Mouse (Mus musculus) MEL (cell line): ENCODE results near the gene Taok1. TPM values are rescaled to one million over a fixed set of nuclear protein-coding genes. Genes with fewer than 3 reads are reported as not detected.

Source experiments
- DNase-seq: peaks from one replicate; pipeline ENCODE4 v3.0.0; 2011; ENCODE audit warnings: low read depth, low spot score
- H3K27ac ChIP-seq: 2 replicates; pipeline ENCODE4 v1.5.1; 2012; ENCODE audit warnings: low read depth, mild to moderate bottlenecking, control low read depth, low read length, moderate library complexity; ENCODE audit not compliant: control insufficient read depth
- H3K27me3 ChIP-seq, 2 experiments: fragments of 150-350 bp in 1 of 2; sonication (generic) in 1 of 2; 2 replicates each; pipeline ENCODE4 v1.6.1; 2012; ENCODE audit warnings: low read length in 2 of 2, mild to moderate bottlenecking in 2 of 2, improper control_type of control experiment in 1 of 2, moderate library complexity in 1 of 2; ENCODE audit not compliant: insufficient read depth in 2 of 2, control insufficient read depth in 1 of 2
- H3K36me3 ChIP-seq, 2 experiments: 2 replicates each; pipeline ENCODE4 v1.6.1; 2012 to 2014; ENCODE audit warnings: low read length in 2 of 2, improper control_type of control experiment in 1 of 2, inconsistent platforms in 1 of 2, mild to moderate bottlenecking in 1 of 2; ENCODE audit not compliant: insufficient read depth in 2 of 2, control insufficient read depth in 1 of 2
- H3K4me1 ChIP-seq, 2 experiments: fragments of 150-350 bp in 1 of 2; sonication (generic) in 1 of 2; 2 replicates each; pipeline ENCODE4 v1.6.1; 2012; ENCODE audit warnings: low read length in 2 of 2, improper control_type of control experiment in 1 of 2, mild to moderate bottlenecking in 1 of 2; ENCODE audit not compliant: insufficient read depth in 2 of 2, control insufficient read depth in 1 of 2
- H3K4me3 ChIP-seq, 2 experiments: fragments of 150-350 bp in 1 of 2; sonication (generic) in 1 of 2; 2 replicates each; pipeline ENCODE4 v1.5.1; 2012; ENCODE audit warnings: low read depth in 2 of 2, low read length in 2 of 2, mild to moderate bottlenecking in 2 of 2, moderate library complexity in 2 of 2, control low read depth in 1 of 2, improper control_type of control experiment in 1 of 2; ENCODE audit not compliant: control insufficient read depth in 1 of 2, insufficient read depth in 1 of 2
- H3K79me2 ChIP-seq: 2 replicates; pipeline ENCODE4 v1.6.1; 2012; ENCODE audit warnings: mild to moderate bottlenecking, low read length, moderate library complexity; ENCODE audit not compliant: control insufficient read depth, poor library complexity, insufficient read depth
- H3K9ac ChIP-seq: 2 replicates; pipeline ENCODE4 v1.6.1; 2012; ENCODE audit warnings: low read depth, mild to moderate bottlenecking, control low read depth, low read length, moderate library complexity; ENCODE audit not compliant: control insufficient read depth, poor library complexity, severe bottlenecking
- H3K9me3 ChIP-seq: fragments of 150-350 bp; sonication (generic); replicated peaks from 2 replicates; pipeline ENCODE4 v1.6.1; 2012; ENCODE audit warnings: mild to moderate bottlenecking, low read length, improper control_type of control experiment, moderate library complexity; ENCODE audit not compliant: insufficient read depth
- BHLHE40 ChIP-seq: IDR thresholded peaks from 2 replicates; pipeline ENCODE4 v1.6.1; 2012; ENCODE audit warnings: low read depth, mild to moderate bottlenecking, inconsistent platforms, low read length, improper control_type of control experiment, borderline replicate concordance
- CHD1 ChIP-seq: IDR thresholded peaks from 2 replicates; pipeline ENCODE4 v1.6.1; 2012; ENCODE audit warnings: low read depth, mild to moderate bottlenecking, inconsistent platforms, low read length, improper control_type of control experiment
- CHD2 ChIP-seq: IDR thresholded peaks from 2 replicates; pipeline ENCODE4 v1.6.1; 2011; ENCODE audit warnings: low read length, improper control_type of control experiment
- CTCF ChIP-seq, 3 experiments: IDR thresholded peaks in 2 of 3; conservative IDR thresholded peaks in 1 of 3; 2 replicates each; pipeline ENCODE4 v1.5.1; 2011 to 2012; ENCODE audit warnings: low read length in 3 of 3, low read depth in 2 of 3, mild to moderate bottlenecking in 2 of 3, improper control_type of control experiment in 1 of 3, inconsistent platforms in 1 of 3, mixed read lengths in 1 of 3, moderate library complexity in 1 of 3; ENCODE audit not compliant: control insufficient read depth in 1 of 3, insufficient read depth in 1 of 3, poor library complexity in 1 of 3, severe bottlenecking in 1 of 3
- E2F4 ChIP-seq: IDR thresholded peaks from 2 replicates; pipeline ENCODE4 v1.6.1; 2011; ENCODE audit warnings: low read depth, low read length, improper control_type of control experiment, borderline replicate concordance
- ELF1 ChIP-seq: IDR thresholded peaks from 2 replicates; pipeline ENCODE4 v1.6.1; 2014; ENCODE audit warnings: low read depth, mild to moderate bottlenecking, inconsistent platforms, low read length, improper control_type of control experiment, moderate library complexity
- EP300 ChIP-seq, 2 experiments: IDR thresholded peaks; 2 replicates each; pipeline ENCODE4 v1.6.1; 2011; ENCODE audit warnings: improper control_type of control experiment in 2 of 2, low read length in 2 of 2, low read depth in 1 of 2, mild to moderate bottlenecking in 1 of 2
- ETS1 ChIP-seq: IDR thresholded peaks from 2 replicates; pipeline ENCODE4 v1.6.1; 2012; ENCODE audit warnings: low read depth, mild to moderate bottlenecking, inconsistent platforms, low read length, improper control_type of control experiment, moderate library complexity
- GABPA ChIP-seq: IDR thresholded peaks from 2 replicates; pipeline ENCODE4 v1.6.1; 2012; ENCODE audit warnings: low read depth, mild to moderate bottlenecking, inconsistent platforms, low read length, improper control_type of control experiment, moderate library complexity
- GATA1 ChIP-seq: IDR thresholded peaks from 2 replicates; pipeline ENCODE4 v1.6.1; 2011; ENCODE audit warnings: low read depth, low read length, improper control_type of control experiment
- HCFC1 ChIP-seq: IDR thresholded peaks from 2 replicates; pipeline ENCODE4 v1.6.1; 2012; ENCODE audit warnings: low read depth, mild to moderate bottlenecking, inconsistent platforms, low read length, improper control_type of control experiment, moderate library complexity
- JUND ChIP-seq: IDR thresholded peaks from 2 replicates; pipeline ENCODE4 v1.6.1; 2011; ENCODE audit warnings: low read depth, mild to moderate bottlenecking, improper control_type of control experiment, low read length
- MAFK ChIP-seq: IDR thresholded peaks from 2 replicates; pipeline ENCODE4 v1.6.1; 2011; ENCODE audit warnings: low read depth, mild to moderate bottlenecking, low read length, improper control_type of control experiment, borderline replicate concordance
- MAX ChIP-seq: IDR thresholded peaks from 2 replicates; pipeline ENCODE4 v1.6.1; 2011; ENCODE audit warnings: low read length, improper control_type of control experiment
- MAZ ChIP-seq: IDR thresholded peaks from 2 replicates; pipeline ENCODE4 v1.6.1; 2012; ENCODE audit warnings: low read depth, mild to moderate bottlenecking, inconsistent platforms, low read length, improper control_type of control experiment
- MEF2A ChIP-seq: IDR thresholded peaks from 2 replicates; pipeline ENCODE4 v1.6.1; 2014; ENCODE audit warnings: low read depth, mild to moderate bottlenecking, inconsistent platforms, low read length, improper control_type of control experiment; ENCODE audit not compliant: poor library complexity, insufficient replicate concordance, severe bottlenecking; ENCODE audit errors: extremely low read depth
- MYB ChIP-seq: IDR thresholded peaks from 2 replicates; pipeline ENCODE4 v1.6.1; 2011; ENCODE audit warnings: mild to moderate bottlenecking, low read depth, low read length, improper control_type of control experiment
- MYC ChIP-seq: IDR thresholded peaks from 2 replicates; pipeline ENCODE4 v1.6.1; 2011; ENCODE audit warnings: low read depth, mild to moderate bottlenecking, low read length, improper control_type of control experiment, moderate library complexity
- NELFE ChIP-seq: IDR thresholded peaks from 2 replicates; pipeline ENCODE4 v1.6.1; 2011; ENCODE audit warnings: low read depth, low read length, improper control_type of control experiment
- NRF1 ChIP-seq: IDR thresholded peaks from 2 replicates; pipeline ENCODE4 v1.6.1; 2014; ENCODE audit warnings: low read depth, mild to moderate bottlenecking, inconsistent platforms, low read length, improper control_type of control experiment, moderate library complexity; ENCODE audit not compliant: poor library complexity, insufficient read depth, severe bottlenecking
- POLR2A ChIP-seq, 2 experiments: IDR thresholded peaks; 2 replicates each; pipeline ENCODE4 v1.6.1; 2011 to 2012; ENCODE audit warnings: low read length in 2 of 2, mild to moderate bottlenecking in 2 of 2, control low read depth in 1 of 2, improper control_type of control experiment in 1 of 2, low read depth in 1 of 2, moderate library complexity in 1 of 2; ENCODE audit not compliant: control insufficient read depth in 1 of 2, insufficient read depth in 1 of 2, poor library complexity in 1 of 2
- POLR2AphosphoS2 ChIP-seq: IDR thresholded peaks from 2 replicates; pipeline ENCODE4 v1.6.1; 2011; ENCODE audit warnings: low read length, improper control_type of control experiment
- POLR2AphosphoS5 ChIP-seq: IDR thresholded peaks from 2 replicates; pipeline ENCODE4 v1.6.1; 2012; ENCODE audit warnings: low read depth, borderline replicate concordance, mild to moderate bottlenecking, inconsistent platforms, low read length, moderate library complexity, mixed read lengths
- RAD21 ChIP-seq: IDR thresholded peaks from 2 replicates; pipeline ENCODE4 v1.6.1; 2011; ENCODE audit warnings: mild to moderate bottlenecking, low read depth, low read length, improper control_type of control experiment
- SIN3A ChIP-seq: IDR thresholded peaks from 2 replicates; pipeline ENCODE4 v1.6.1; 2012; ENCODE audit warnings: low read length, improper control_type of control experiment, inconsistent platforms
- SMC3 ChIP-seq: IDR thresholded peaks from 2 replicates; pipeline ENCODE4 v1.6.1; 2011; ENCODE audit warnings: low read depth, low read length, improper control_type of control experiment
- TAL1 ChIP-seq: IDR thresholded peaks from 2 replicates; pipeline ENCODE4 v1.6.1; 2012; ENCODE audit warnings: mild to moderate bottlenecking, inconsistent platforms, low read length, moderate library complexity, mixed read lengths
- TBP ChIP-seq: IDR thresholded peaks from 2 replicates; pipeline ENCODE4 v1.8.0; 2011; ENCODE audit warnings: low read depth, low read length, improper control_type of control experiment
- TCF12 ChIP-seq: IDR thresholded peaks from 2 replicates; pipeline ENCODE4 v1.6.1; 2014; ENCODE audit warnings: low read depth, mild to moderate bottlenecking, inconsistent platforms, low read length, improper control_type of control experiment, moderate library complexity
- UBTF ChIP-seq: IDR thresholded peaks from 2 replicates; pipeline ENCODE4 v1.6.1; 2012; ENCODE audit warnings: low read depth, mild to moderate bottlenecking, inconsistent platforms, low read length, improper control_type of control experiment, moderate library complexity, borderline replicate concordance; ENCODE audit not compliant: insufficient read depth
- USF1 ChIP-seq: IDR thresholded peaks from 2 replicates; pipeline ENCODE4 v1.6.1; 2014; ENCODE audit warnings: low read depth, mild to moderate bottlenecking, inconsistent platforms, low read length, improper control_type of control experiment, moderate library complexity
- USF2 ChIP-seq, 2 experiments: IDR thresholded peaks; 2 replicates each; pipeline ENCODE4 v1.6.1; 2011 to 2012; ENCODE audit warnings: improper control_type of control experiment in 2 of 2, low read length in 2 of 2, borderline replicate concordance in 1 of 2, inconsistent platforms in 1 of 2, low read depth in 1 of 2, mild to moderate bottlenecking in 1 of 2; ENCODE audit not compliant: insufficient read depth in 1 of 2
- ZC3H11A ChIP-seq: IDR thresholded peaks from 2 replicates; pipeline ENCODE4 v1.6.1; 2012; ENCODE audit warnings: low read depth, mild to moderate bottlenecking, inconsistent platforms, low read length, improper control_type of control experiment
- ZKSCAN1 ChIP-seq: IDR thresholded peaks from 2 replicates; pipeline ENCODE4 v1.6.1; 2012; ENCODE audit warnings: low read depth, mild to moderate bottlenecking, inconsistent platforms, low read length, improper control_type of control experiment, moderate library complexity
- ZMIZ1 ChIP-seq: IDR thresholded peaks from 2 replicates; pipeline ENCODE4 v1.6.1; 2012; ENCODE audit warnings: low read depth, mild to moderate bottlenecking, inconsistent platforms, low read length, improper control_type of control experiment, moderate library complexity
- ZNF384 ChIP-seq: IDR thresholded peaks from 2 replicates; pipeline ENCODE4 v1.6.1; 2012; ENCODE audit warnings: low read depth, mild to moderate bottlenecking, inconsistent platforms, low read length, improper control_type of control experiment
- polyA plus RNA-seq, 2 experiments: library from polyadenylated mRNA; stranded (reverse) in 1 of 2; unstranded in 1 of 2; fragments of >175 nt in 1 of 2; fragments of >200 nt in 1 of 2; gene quantifications; 2 replicates each; pipeline versions ENCODE4 v1.2.1 to v1.2.4; 2012; ENCODE audit warnings: low replicate concordance in 2 of 2, low read depth in 1 of 2; ENCODE audit not compliant: insufficient read length in 2 of 2, insufficient read depth in 1 of 2, missing spikeins in 1 of 2
- total RNA-seq: library from RNA; depleted of rRNA; stranded (reverse); fragments of 300-350 nt; gene quantifications from 2 replicates; pipeline ENCODE4 v1.2.3, GENCODE M21; 2012

Gene Taok1
- total and polyA plus RNA-seq, 3 experiments = 7.9 to 31.0 (median 15.9) TPM

- Histone ChIP-seq H3K9ac (peak overlapping the region; percentile 93), H3K36me3 (peaks cover 0 to 22% of the 10 kb centered on the region in 2 experiments; a peak in 2 of 4 replicates)
- TF ChIP-seq GABPA (no peak), JUND (no peak), NRF1 (peak; percentile 69), TBP (peak; percentile 9; the same call in 1 of the 2 replicates), SIN3A (peak; percentile 53; the same call in 1 of the 2 replicates), CHD1 (peak; percentile 42; the same call in 1 of the 2 replicates), MAZ (peak; percentile 91), UBTF (no peak), TCF12 (peak; percentile 44; the same call in 1 of the 2 replicates), MYC (no peak), ZMIZ1 (peak; percentile 58; the same call in 1 of the 2 replicates), ELF1 (peak; percentile 61), ETS1 (no peak; the same call in 1 of the 2 replicates), USF1 (no peak), CTCF (IDR thresholded peaks at IDR 0.05 in 2 of 3, conservative IDR thresholded peaks at IDR 0.05 in 1 of 3; ENCODE audit: control insufficient read depth in 1 of 3, insufficient read depth in 1 of 3, low read depth in 2 of 3, low read length in 3 of 3, poor library complexity in 1 of 3, severe bottlenecking in 1 of 3) (peak in 1 of 3 experiments; percentile 4; a peak in 2 of 6 replicates), NELFE (peak; percentile 88), RAD21 (no peak), GATA1 (no peak), E2F4 (no peak), EP300 (IDR thresholded peaks at IDR 0.05; ENCODE audit: low read depth in 1 of 2, low read length in 2 of 2) (0 out of 4 replicates have a peak, but pooled peaks of 1 of the 2 experiments have one; percentile 7), MAX (no peak; the same call in 1 of the 2 replicates), POLR2A (IDR thresholded peaks at IDR 0.05; ENCODE audit: control insufficient read depth in 1 of 2, insufficient read depth in 1 of 2, low read depth in 1 of 2, low read length in 2 of 2, poor library complexity in 1 of 2) (peak; percentile 64 to 84; a peak in 3 of 4 replicates), MAFK (no peak), ZC3H11A (no peak), ZKSCAN1 (no peak), POLR2AphosphoS2 (peak; percentile 76; the same call in 1 of the 2 replicates), BHLHE40 (no peak), MYB (no peak), CHD2 (no peak), SMC3 (no peak), USF2 (IDR thresholded peaks at IDR 0.05; ENCODE audit: borderline replicate concordance in 1 of 2, insufficient read depth in 1 of 2, low read depth in 1 of 2, low read length in 2 of 2) (no peak), HCFC1 (peak; percentile 76), MEF2A (peak; percentile 24; the same call in 1 of the 2 replicates), ZNF384 (no peak), TAL1 (no peak), POLR2AphosphoS5 (no peak)
- TF ChIP-seq, all 39 proteins: peak for 15
- Histone ChIP-seq H3K79me2 (peaks cover 60% of the 10 kb centered on the region), H3K27ac (peak overlapping the region; percentile 96), H3K9me3 (no peaks in the 10 kb centered on the region), H3K4me1 (peaks cover 2 to 30% of the 10 kb centered on the region in 2 experiments; a peak in 3 of 4 replicates), H3K27me3 (no peaks in the 10 kb centered on the region), H3K4me3 (peak overlapping the region; percentile 86 to 90)
- peak; percentile 97 for DNase-seq
Observed at GRCm38 (mm10) chr11:77492911-77493332, 114.7 kb downstream of the Taok1 start.
